Mouse (Mus musculus): ENCODE measurements at regions not wholly inside any gene's neighbourhood (a gene's known extent, or its start where the extent isn't known, plus 50 kb on each side); places are given as distances from the start of the nearest gene placed in this dataset.
"Not testable (repeated sequence)": the region's sequence is repeated elsewhere in the genome, so short reads cannot be mapped to it uniquely, and the experiment has no call there.

- no peak for DNase-seq (ENCODE audit: low spot score)
- Histone ChIP-seq H3K27ac (replicated peaks) (no peak overlapping the region), H3K4me3 (no peak overlapping the region), H3K9me3 (no peaks in the 10 kb centered on the region), H3K36me3 (replicated peaks) (no peaks in the 10 kb centered on the region), H3K4me1 (no peaks in the 10 kb centered on the region), H3K27me3 (replicated peaks; ENCODE audit: low read depth, poor library complexity, severe bottlenecking) (no peaks in the 10 kb centered on the region)
- 85% methylated on average over 1 of the region's 2 CpGs for WGBS
Observed at GRCm38 (mm10) chr1:17545311-17545710, 600.4 kb downstream of the Crisp4 start.

GRCm38 (mm10) chr1:17538160-17538559 is 607.5 kb downstream of the Crisp4 start:
- no peak for DNase-seq (ENCODE audit: low spot score)
- H3K27ac ChIP-seq (replicated peaks) = no peak overlapping the region
- H3K27me3 ChIP-seq (replicated peaks; ENCODE audit: low read depth, poor library complexity, severe bottlenecking) = no peaks in the 10 kb centered on the region
- no peaks in the 10 kb centered on the region for H3K36me3 ChIP-seq (replicated peaks)
- no peaks in the 10 kb centered on the region for H3K4me1 ChIP-seq
- H3K9me3 ChIP-seq = no peaks in the 10 kb centered on the region
- no peak overlapping the region for H3K4me3 ChIP-seq

- not testable (repeated sequence) for H3K36me3 ChIP-seq (replicated peaks); DNase-seq (ENCODE audit: low spot score); H3K27me3 ChIP-seq (replicated peaks; ENCODE audit: low read depth, poor library complexity, severe bottlenecking); H3K27ac ChIP-seq (replicated peaks); H3K4me1 ChIP-seq; H3K4me3 ChIP-seq; H3K9me3 ChIP-seq
Observed at GRCm38 (mm10) chr1:17531291-17531690, 614.4 kb downstream of the Crisp4 start.

GRCm38 (mm10) chr1:17520118-17520517 is 625.6 kb downstream of the Crisp4 start:
- H3K27me3 ChIP-seq (replicated peaks; ENCODE audit: low read depth, poor library complexity, severe bottlenecking) = no peaks in the 10 kb centered on the region
- no peaks in the 10 kb centered on the region for H3K4me1 ChIP-seq
- H3K36me3 ChIP-seq (replicated peaks) = no peaks in the 10 kb centered on the region
- WGBS = 85% methylated on average over 2 of the region's 2 CpGs
- no peak overlapping the region for H3K27ac ChIP-seq (replicated peaks)
- no peak for DNase-seq (ENCODE audit: low spot score)
- H3K4me3 ChIP-seq = no peak overlapping the region
- no peaks in the 10 kb centered on the region for H3K9me3 ChIP-seq

- Histone ChIP-seq H3K9me3 (no peaks in the 10 kb centered on the region), H3K27ac (replicated peaks) (no peak overlapping the region), H3K36me3 (replicated peaks) (no peaks in the 10 kb centered on the region), H3K4me1 (no peaks in the 10 kb centered on the region), H3K4me3 (no peak overlapping the region), H3K27me3 (replicated peaks; ENCODE audit: low read depth, poor library complexity, severe bottlenecking) (no peaks in the 10 kb centered on the region)
- peak; percentile 31 for DNase-seq (ENCODE audit: low spot score)
- 91% methylated on average over 6 of the region's 6 CpGs for WGBS
Observed at GRCm38 (mm10) chr1:17506125-17507112, 639.3 kb downstream of the Crisp4 start.

- 58% methylated on average over 3 of the region's 3 CpGs for WGBS
- Histone ChIP-seq H3K4me1 (no peaks in the 10 kb centered on the region), H3K9me3 (no peaks in the 10 kb centered on the region)
Observed at GRCm38 (mm10) chr1:17493596-17493995, 652.1 kb downstream of the Crisp4 start.

GRCm38 (mm10) chr1:17489854-17490202 is 655.9 kb downstream of the Crisp4 start:
- DNase-seq (ENCODE audit: low spot score); H3K27ac ChIP-seq (replicated peaks); H3K27me3 ChIP-seq (replicated peaks; ENCODE audit: low read depth, poor library complexity, severe bottlenecking): not testable (repeated sequence)

More at GRCm38 (mm10) chr1:17493596-17493995, 652.1 kb downstream of the Crisp4 start:
- no peak for DNase-seq (ENCODE audit: low spot score)
- H3K36me3 ChIP-seq (replicated peaks) = no peaks in the 10 kb centered on the region
- no peaks in the 10 kb centered on the region for H3K27me3 ChIP-seq (replicated peaks; ENCODE audit: low read depth, poor library complexity, severe bottlenecking)
- H3K4me3 ChIP-seq = no peak overlapping the region
- H3K27ac ChIP-seq (replicated peaks) = no peak overlapping the region

GRCm38 (mm10) chr1:17489192-17489853 is 656.4 kb downstream of the Crisp4 start:
- DNase-seq (ENCODE audit: low spot score); H3K36me3 ChIP-seq (replicated peaks); H3K4me1 ChIP-seq; H3K4me3 ChIP-seq; H3K27me3 ChIP-seq (replicated peaks; ENCODE audit: low read depth, poor library complexity, severe bottlenecking); H3K9me3 ChIP-seq; H3K27ac ChIP-seq (replicated peaks): not testable (repeated sequence)
- WGBS = 78% methylated on average over 6 of the region's 6 CpGs

More at GRCm38 (mm10) chr1:17489854-17490202, 655.9 kb downstream of the Crisp4 start:
- H3K4me3 ChIP-seq; H3K4me1 ChIP-seq; H3K36me3 ChIP-seq (replicated peaks); H3K9me3 ChIP-seq: not testable (repeated sequence)

GRCm38 (mm10) chr1:17451204-17451866 is 694.4 kb downstream of the Crisp4 start:
- peaks cover 16% of the 10 kb centered on the region for H3K4me1 ChIP-seq
- no peaks in the 10 kb centered on the region for H3K27me3 ChIP-seq (replicated peaks; ENCODE audit: low read depth, poor library complexity, severe bottlenecking)
- H3K36me3 ChIP-seq (replicated peaks) = no peaks in the 10 kb centered on the region
- WGBS = 57% methylated on average over 2 of the region's 2 CpGs
- DNase-seq (ENCODE audit: low spot score) = peak; percentile 30
- H3K9me3 ChIP-seq = no peaks in the 10 kb centered on the region
- peak overlapping the region; percentile 35; the same call in 1 of the 2 replicates for H3K27ac ChIP-seq (replicated peaks)
- no peak overlapping the region for H3K4me3 ChIP-seq

- H3K36me3 ChIP-seq (replicated peaks) = no peaks in the 10 kb centered on the region
- no peaks in the 10 kb centered on the region for H3K27me3 ChIP-seq (replicated peaks; ENCODE audit: low read depth, poor library complexity, severe bottlenecking)
Observed at GRCm38 (mm10) chr1:17450715-17451114, 695.0 kb downstream of the Crisp4 start.

GRCm38 (mm10) chr1:17450295-17450694 is 695.4 kb downstream of the Crisp4 start:
- no peak for DNase-seq (ENCODE audit: low spot score)
- Histone ChIP-seq H3K27me3 (replicated peaks; ENCODE audit: low read depth, poor library complexity, severe bottlenecking) (no peaks in the 10 kb centered on the region), H3K9me3 (no peaks in the 10 kb centered on the region), H3K36me3 (replicated peaks) (no peaks in the 10 kb centered on the region), H3K4me1 (peaks cover 16% of the 10 kb centered on the region), H3K27ac (replicated peaks) (peak overlapping the region; percentile 72), H3K4me3 (no peak overlapping the region)

More at GRCm38 (mm10) chr1:17450715-17451114, 695.0 kb downstream of the Crisp4 start:
- no peak for DNase-seq (ENCODE audit: low spot score)
- Histone ChIP-seq H3K4me1 (peaks cover 16% of the 10 kb centered on the region), H3K9me3 (no peaks in the 10 kb centered on the region), H3K4me3 (no peak overlapping the region), H3K27ac (replicated peaks) (peak overlapping the region; percentile 72)
- WGBS = 23% methylated on average over 1 of the region's 1 CpGs

GRCm38 (mm10) chr1:17449291-17449690 is 696.4 kb downstream of the Crisp4 start:
- no peaks in the 10 kb centered on the region for H3K9me3 ChIP-seq
- no peaks in the 10 kb centered on the region for H3K27me3 ChIP-seq (replicated peaks; ENCODE audit: low read depth, poor library complexity, severe bottlenecking)
- H3K4me1 ChIP-seq = peaks cover 16% of the 10 kb centered on the region
- 98% methylated on average over 1 of the region's 1 CpGs for WGBS
- H3K36me3 ChIP-seq (replicated peaks) = no peaks in the 10 kb centered on the region
- no peak overlapping the region for H3K4me3 ChIP-seq
- H3K27ac ChIP-seq (replicated peaks) = peak overlapping the region; percentile 59; the same call in 1 of the 2 replicates
- no peak for DNase-seq (ENCODE audit: low spot score)
